Comparison of ENCODE assay signal across 22 mouse cellular contexts in the genomic region with DNA sequence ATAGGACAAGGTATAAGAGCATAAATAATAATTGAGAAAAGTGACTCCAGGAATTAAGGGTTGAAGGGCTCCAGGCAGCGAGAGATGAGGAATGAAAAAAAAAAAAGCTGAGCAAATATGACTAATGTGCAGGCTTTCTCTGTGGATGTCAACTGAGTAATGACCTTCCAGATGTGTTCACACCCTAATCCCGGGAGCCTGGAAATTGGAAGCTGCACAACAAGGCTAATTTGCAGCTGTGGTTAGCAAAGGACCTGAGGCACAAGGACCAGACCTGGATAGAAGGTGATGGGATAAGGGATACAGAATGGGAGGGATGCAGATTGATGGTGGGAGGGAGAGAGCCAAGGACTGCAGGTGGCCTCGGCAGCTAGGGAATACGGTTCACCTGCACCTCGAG.
DNase-seq lines count a peak whose midpoint lies in the region; ATAC-seq and TF ChIP-seq lines count a peak whose summit lies in the region.
"Had no signal": no experiment of that assay in that cellular context is flagged by ENCODE, and none has a peak within 500 bp of the region (broad histone marks: within the 10 kb centered on the region; RNA-seq: fewer than 3 reads in every experiment).

No protein-coding gene starts in this region.

- peak; percentile 56 for DNase-seq in gastrocnemius, adult 2 months
- no peak for DNase-seq in gastrocnemius, postnatal 25 days
- no peak for DNase-seq in limb, embryonic 10.5 days (ENCODE audit: low spot score)
- no peak for DNase-seq in lung, postnatal 0 days (ENCODE audit: low spot score)
- DNase-seq: adrenal gland, postnatal 25 days; B cell, adult 2 months; cerebellum, adult 2 months; cerebellum, postnatal 10 days; heart, adult 2 months; heart, postnatal 36 days; kidney, adult 2 months had no signal

- peaks cover 2% of the 10 kb centered on the region for H3K27me3 ChIP-seq in hindbrain, embryonic 12.5 days
- H3K27me3 ChIP-seq in hindbrain, embryonic 16.5 days (replicated peaks; ENCODE audit: control insufficient read depth, insufficient read depth, low read length) = peaks cover 2% of the 10 kb centered on the region; the same call in 1 of the 2 replicates
- peaks cover 6% of the 10 kb centered on the region; the same call in 1 of the 2 replicates for H3K27me3 ChIP-seq in limb, embryonic 10.5 days (ENCODE audit: low read depth, poor library complexity, severe bottlenecking)
- no peaks in the 10 kb centered on the region for H3K27me3 ChIP-seq in lung, postnatal 0 days (replicated peaks; ENCODE audit: insufficient read depth, low read length)

- TF ChIP-seq EP300 in lung, postnatal 0 days (IDR thresholded peaks at IDR 0.05) = no peak

- no peaks in the 10 kb centered on the region for H3K9me3 ChIP-seq in hindbrain, embryonic 12.5 days (replicated peaks)
- H3K9me3 ChIP-seq in hindbrain, embryonic 16.5 days (ENCODE audit: control insufficient read depth, low read length) = no peaks in the 10 kb centered on the region
- H3K9me3 ChIP-seq in limb, embryonic 10.5 days (replicated peaks) = no peaks in the 10 kb centered on the region
- H3K9me3 ChIP-seq in lung, postnatal 0 days (ENCODE audit: low read length) = no peaks in the 10 kb centered on the region
- H3K9me3 ChIP-seq: embryonic facial prominence, embryonic 10.5 days; G1E; heart, embryonic 12.5 days had no signal

- ATAC-seq in hindbrain, embryonic 12.5 days (ENCODE audit: low FRiP score) = no peak
- no peak for ATAC-seq in hindbrain, embryonic 16.5 days
- ATAC-seq in lung, postnatal 0 days = no peak
- ATAC-seq: activated CD4-positive, CD25-positive, alpha-beta regulatory T cell, adult 4 months; CD4-positive, CD25-positive, alpha-beta regulatory T cell, adult 4 months; forebrain, embryonic 14.5 days; intestine, embryonic 16.5 days; Patski had no signal

- H3K27ac ChIP-seq in gastrocnemius, adult 2 months = no peak overlapping the region
- H3K27ac ChIP-seq in hindbrain, embryonic 12.5 days = 0 out of 2 replicates have a peak overlapping the region, but pooled peaks have one; percentile 31
- no peak overlapping the region for H3K27ac ChIP-seq in hindbrain, embryonic 16.5 days (ENCODE audit: low read depth, low read length)
- peak overlapping the region; percentile 2; the same call in 1 of the 2 replicates for H3K27ac ChIP-seq in limb, embryonic 10.5 days
- no peak overlapping the region for H3K27ac ChIP-seq in lung, postnatal 0 days (ENCODE audit: low read length)
- H3K27ac ChIP-seq: heart, adult 2 months; hindbrain, embryonic 14.5 days had no signal

- H3K9ac ChIP-seq in hindbrain, embryonic 12.5 days = no peak overlapping the region
- H3K9ac ChIP-seq in hindbrain, embryonic 16.5 days (ENCODE audit: low read depth, low read length) = no peak overlapping the region
- H3K9ac ChIP-seq in lung, postnatal 0 days (replicated peaks; ENCODE audit: low read depth) = no peak overlapping the region
- H3K9ac ChIP-seq: heart, embryonic 12.5 days; hindbrain, embryonic 14.5 days had no signal

- no peak overlapping the region for H3K4me2 ChIP-seq in hindbrain, embryonic 12.5 days (replicated peaks)
- no peak overlapping the region for H3K4me2 ChIP-seq in hindbrain, embryonic 16.5 days (ENCODE audit: low read length)
- H3K4me2 ChIP-seq in lung, postnatal 0 days (replicated peaks; ENCODE audit: low read depth, low read length) = no peak overlapping the region
- H3K4me2 ChIP-seq: heart, embryonic 12.5 days; hindbrain, embryonic 14.5 days had no signal

- H3K36me3 ChIP-seq in hindbrain, embryonic 12.5 days = no peaks in the 10 kb centered on the region
- H3K36me3 ChIP-seq in hindbrain, embryonic 16.5 days (ENCODE audit: control insufficient read depth, insufficient read depth, low read length) = no peaks in the 10 kb centered on the region
- no peaks in the 10 kb centered on the region for H3K36me3 ChIP-seq in limb, embryonic 10.5 days
- no peaks in the 10 kb centered on the region for H3K36me3 ChIP-seq in lung, postnatal 0 days (ENCODE audit: insufficient read depth, low read length)
- H3K36me3 ChIP-seq: embryonic facial prominence, embryonic 10.5 days; G1E; heart, embryonic 12.5 days had no signal

- H3K4me1 ChIP-seq in hindbrain, embryonic 12.5 days = peaks cover 15% of the 10 kb centered on the region
- H3K4me1 ChIP-seq in hindbrain, embryonic 16.5 days (ENCODE audit: control insufficient read depth, insufficient read depth, low read depth, low read length) = no peaks in the 10 kb centered on the region; the same call in none of the 2 replicates
- H3K4me1 ChIP-seq in limb, embryonic 10.5 days = peaks cover 7% of the 10 kb centered on the region
- H3K4me1 ChIP-seq in lung, postnatal 0 days (ENCODE audit: insufficient read depth, low read depth, low read length) = no peaks in the 10 kb centered on the region; the same call in 1 of the 2 replicates
- H3K4me1 ChIP-seq: heart, embryonic 12.5 days had no signal

- no peak overlapping the region for H3K4me3 ChIP-seq in gastrocnemius, adult 2 months
- H3K4me3 ChIP-seq in hindbrain, embryonic 12.5 days = no peak overlapping the region
- no peak overlapping the region for H3K4me3 ChIP-seq in hindbrain, embryonic 16.5 days (ENCODE audit: low read length)
- H3K4me3 ChIP-seq in limb, embryonic 10.5 days = no peak overlapping the region
- no peak overlapping the region for H3K4me3 ChIP-seq in lung, postnatal 0 days (ENCODE audit: low read depth, low read length)
- H3K4me3 ChIP-seq: embryonic facial prominence, embryonic 10.5 days; heart, adult 2 months; heart, embryonic 12.5 days had no signal

- no peak for TF ChIP-seq CTCF in gastrocnemius, adult 2 months (IDR thresholded peaks at IDR 0.05)
- no peak for TF ChIP-seq CTCF in lung, postnatal 0 days (IDR thresholded peaks at IDR 0.05)

- intact Hi-C loops in gastrocnemius, adult 2 months (cut with DNase I) = no loop called here

- 58% methylated on average over 5 of the region's 5 CpGs for WGBS in hindbrain, embryonic 12.5 days
- WGBS in hindbrain, embryonic 16.5 days = 81% methylated on average over 5 of the region's 5 CpGs
- WGBS in limb, embryonic 10.5 days = 68% methylated on average over 5 of the region's 5 CpGs
- WGBS in lung, postnatal 0 days = 57% methylated on average over 5 of the region's 5 CpGs

Comparison
In these comparisons a context has a peak if more than half of its experiments do, and no peak if none do; other contexts are left out.
1. H3K27ac ChIP-seq: peak in hindbrain, embryonic 12.5 days (single experiment) and limb, embryonic 10.5 days (single experiment); none in gastrocnemius, adult 2 months (single experiment), hindbrain, embryonic 16.5 days (single experiment) and lung, postnatal 0 days (single experiment).